Mouse (Mus musculus) cerebellum, postnatal 36 days (tissue): ENCODE measurements around the gene Elmo1.
A peak's percentile ranks its signal among the peaks of the same experiment; 100 is the strongest.
"Not testable (repeated sequence)": the region's sequence is repeated elsewhere in the genome, so short reads cannot be mapped to it uniquely, and the experiment has no call there.

ENCODE experiments used
- DNase-seq, 2 experiments: peaks; one replicate each; pipeline ENCODE4 v3.0.0; 2021 to 2022; ENCODE audit warnings: mixed read lengths in 2 of 2

Elmo1 gene

DNA sequence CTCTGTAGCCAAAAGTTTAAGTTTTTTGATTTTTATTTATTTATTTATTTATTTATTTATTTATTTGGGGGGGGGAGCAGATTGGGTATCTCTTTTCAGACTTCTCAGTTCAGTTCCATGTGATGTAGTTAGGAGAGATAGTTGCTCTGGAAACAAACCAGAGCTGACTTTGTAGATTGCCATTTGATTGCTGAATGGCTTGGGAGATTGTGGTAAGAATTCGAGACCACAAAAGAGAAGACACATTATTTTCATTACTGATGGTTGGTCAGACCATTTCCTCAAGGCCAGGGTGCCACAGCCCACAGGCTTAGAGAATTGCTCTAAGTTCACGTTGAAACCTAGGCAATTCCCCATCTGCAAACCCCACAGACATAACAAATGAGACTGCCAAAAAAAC lies 544.3 kb downstream of the Elmo1 start:
- DNase-seq = not testable (repeated sequence)

DNA sequence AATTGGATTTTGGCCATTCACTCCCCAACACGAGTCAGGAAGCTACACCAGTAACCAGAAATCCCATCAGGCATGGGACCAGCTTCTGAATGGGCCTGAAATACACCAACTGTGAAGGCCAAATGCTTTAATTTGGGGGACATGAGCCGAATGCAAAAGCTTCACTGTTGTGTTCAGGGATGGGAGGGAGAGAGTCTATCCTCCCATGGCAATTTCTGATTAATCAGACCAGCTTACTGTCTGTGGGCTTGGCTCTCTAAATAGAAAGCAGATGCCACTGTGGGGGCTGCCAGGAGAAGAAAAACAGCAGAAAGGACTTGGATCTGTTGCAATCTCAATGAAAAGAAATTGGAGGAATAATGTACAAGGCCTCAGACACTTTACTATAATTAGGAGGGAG lies 545.2 kb downstream of the Elmo1 start:
- DNase-seq = peak; percentile 16 to 33
